ENCODE assay signal across 20 mouse cellular contexts in genomic region chr9:45083132-45083531, GRCm38 (mm10). TPM values are rescaled to one million over a fixed set of nuclear protein-coding genes. Genes with fewer than 3 reads are reported as not detected.
"Had no signal": no experiment of that assay in that cellular context is flagged by ENCODE, and none has a peak within 500 bp of the region (broad histone marks: within the 10 kb centered on the region; RNA-seq: fewer than 3 reads in every experiment).

No protein-coding gene starts in this region.

- ATAC-seq: hindbrain, postnatal 0 days; intestine, embryonic 16.5 days; liver, embryonic 12.5 days had no signal

- DNase-seq: gastrocnemius, adult 2 months; gastrocnemius, postnatal 10 days; gastrocnemius, postnatal 25 days; heart, adult 2 months; heart, postnatal 14 days; heart, postnatal 36 days; kidney, adult 11 months; kidney, adult 2 months; kidney, adult 9 months; kidney, postnatal 14 days; kidney, postnatal 36 days; layer of hippocampus, adult 9-11 months; left cerebral cortex, postnatal 4 days had no signal

RNA-seq across cellular contexts. Expression of gene Jaml, which starts 4.1 kb away (rescaled TPM):
- total RNA-seq: hindbrain, postnatal 0 days had no signal
- polyA plus RNA-seq: liver, embryonic 12.5 days had no signal

RNA-seq across cellular contexts. Expression of gene Scn2b, which starts 34.5 kb away (rescaled TPM):
- total RNA-seq: granulocyte monocyte progenitor cell, adult 5-6 weeks; hematopoietic stem cell, adult 5-6 weeks; liver, adult 2 months had no signal
- polyA plus RNA-seq: liver, adult 2 months had no signal

RNA-seq across cellular contexts. Expression of gene Mpzl2, which starts 43.5 kb away (rescaled TPM):
- total RNA-seq: granulocyte monocyte progenitor cell, adult 5-6 weeks had no signal

RNA-seq across cellular contexts. Expression of gene Scn4b, which starts 55.1 kb away (rescaled TPM):
- total RNA-seq: granulocyte monocyte progenitor cell, adult 5-6 weeks; hematopoietic stem cell, adult 5-6 weeks had no signal
- polyA plus RNA-seq: intestine, embryonic 14.5 days had no signal
